Mouse (Mus musculus) lung, embryonic 15.5 days (tissue): ENCODE data around the gene Nfatc4. TPM values are rescaled to one million over a fixed set of nuclear protein-coding genes. Genes with fewer than 3 reads are reported as not detected.

Experiments
- ATAC-seq: fragments of 200-750 bp; cut with Nextera tagmentation; 2 replicates; pipeline ENCODE4 v1.8.0; 2017; ENCODE audit warnings: moderate number of reproducible peaks, borderline replicate concordance; ENCODE audit not compliant: low FRiP score, low TSS enrichment; ENCODE audit errors: extremely low read depth
- H3K27ac ChIP-seq: fragments of 300-500 bp; sonication (generic); 2 replicates; pipeline ENCODE4 v1.5.1; 2015; ENCODE audit warnings: moderate library complexity, mild to moderate bottlenecking, inconsistent platforms
- H3K27me3 ChIP-seq: fragments of 300-500 bp; sonication (generic); 2 replicates; pipeline ENCODE4 v1.6.1; 2015; ENCODE audit warnings: inconsistent platforms
- H3K36me3 ChIP-seq: fragments of 300-500 bp; sonication (generic); 2 replicates; pipeline ENCODE4 v1.6.1; 2015; ENCODE audit warnings: inconsistent platforms
- H3K4me1 ChIP-seq: fragments of 300-500 bp; sonication (generic); 2 replicates; pipeline ENCODE4 v1.6.1; 2015; ENCODE audit warnings: inconsistent platforms
- H3K4me2 ChIP-seq: fragments of 300-500 bp; sonication (generic); 2 replicates; pipeline ENCODE4 v1.6.1; 2015; ENCODE audit warnings: inconsistent platforms, mild to moderate bottlenecking, moderate library complexity
- H3K4me3 ChIP-seq: fragments of 300-500 bp; sonication (generic); 2 replicates; pipeline ENCODE4 v1.5.1; 2015; ENCODE audit warnings: mild to moderate bottlenecking, inconsistent platforms
- H3K9ac ChIP-seq: fragments of 300-500 bp; sonication (generic); 2 replicates; pipeline ENCODE4 v1.6.1; 2015; ENCODE audit warnings: inconsistent platforms
- H3K9me3 ChIP-seq: fragments of 300-500 bp; sonication (generic); 2 replicates; pipeline ENCODE4 v1.6.1; 2016; ENCODE audit warnings: inconsistent platforms
- WGBS: fragments of 180-500 bp; shearing (Covaris S2); methylation state at CpG from one replicate; pipeline ENCODE4 v1.1.7; 2015; 5-methylcytosine and 5-hydroxymethylcytosine counted together
- polyA plus RNA-seq: library from polyadenylated mRNA; unstranded; fragments of >200 nt; fragmentation: Nextera tagmentation; extraction: Ambion mirVana; gene quantifications from 2 replicates; pipeline ENCODE4 v1.2.1, GENCODE M21; 2015

Gene Nfatc4
- polyA plus RNA-seq, 1 experiment from 2014 or later, result 50.9 TPM

DNA sequence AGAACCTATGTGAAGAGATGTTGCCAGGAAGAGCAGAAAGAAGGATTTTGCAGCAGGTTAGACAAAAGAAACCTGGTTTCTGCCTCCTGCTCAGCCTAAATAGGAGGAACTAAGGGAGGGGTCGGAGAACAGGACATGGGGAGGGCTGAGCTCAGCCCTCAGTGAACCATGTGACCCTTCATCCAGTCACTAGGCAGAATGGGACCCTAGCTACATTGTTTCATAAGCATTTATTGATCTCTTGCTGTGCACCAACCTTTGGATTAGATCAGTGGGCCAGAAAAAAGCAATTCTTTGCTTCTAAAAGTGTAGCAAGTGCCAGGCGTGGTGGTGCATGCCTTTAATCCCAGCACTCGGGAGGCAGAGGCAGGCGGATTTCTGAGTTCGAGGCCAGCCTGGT is 15.4 kb downstream of the Nfatc4 start:
- Histone ChIP-seq H3K9ac (no peak overlapping the region), H3K27ac (no peak overlapping the region), H3K9me3 (no peaks in the 10 kb centered on the region), H3K36me3 (peaks cover 7% of the 10 kb centered on the region; the same call in 1 of the 2 replicates), H3K4me2 (no peak overlapping the region), H3K27me3 (no peaks in the 10 kb centered on the region), H3K4me1 (peaks cover 16% of the 10 kb centered on the region), H3K4me3 (no peak overlapping the region)
- no peak for ATAC-seq
- 85% methylated on average over 5 of the region's 5 CpGs for WGBS

DNA sequence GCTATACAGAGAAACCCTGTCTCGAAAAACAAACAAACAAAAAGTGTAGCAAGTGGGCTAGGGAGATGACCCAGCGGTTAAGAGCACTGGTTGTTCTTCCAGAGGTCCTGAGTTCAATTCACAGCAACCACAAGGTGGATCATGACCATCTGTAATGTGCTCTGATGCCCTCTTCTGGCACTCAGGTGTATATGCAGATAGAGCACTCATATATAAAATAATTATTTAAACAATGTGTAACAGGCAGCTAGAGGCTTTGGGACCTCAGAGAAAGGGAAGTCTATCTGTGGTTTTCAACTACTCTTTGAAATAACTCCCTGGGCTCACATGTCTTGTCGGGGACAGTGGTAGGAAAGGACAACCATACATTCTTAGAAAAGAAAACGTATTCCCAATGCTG is 15.8 kb downstream of the Nfatc4 start:
- WGBS, result 87% methylated on average over 4 of the region's 4 CpGs

DNA sequence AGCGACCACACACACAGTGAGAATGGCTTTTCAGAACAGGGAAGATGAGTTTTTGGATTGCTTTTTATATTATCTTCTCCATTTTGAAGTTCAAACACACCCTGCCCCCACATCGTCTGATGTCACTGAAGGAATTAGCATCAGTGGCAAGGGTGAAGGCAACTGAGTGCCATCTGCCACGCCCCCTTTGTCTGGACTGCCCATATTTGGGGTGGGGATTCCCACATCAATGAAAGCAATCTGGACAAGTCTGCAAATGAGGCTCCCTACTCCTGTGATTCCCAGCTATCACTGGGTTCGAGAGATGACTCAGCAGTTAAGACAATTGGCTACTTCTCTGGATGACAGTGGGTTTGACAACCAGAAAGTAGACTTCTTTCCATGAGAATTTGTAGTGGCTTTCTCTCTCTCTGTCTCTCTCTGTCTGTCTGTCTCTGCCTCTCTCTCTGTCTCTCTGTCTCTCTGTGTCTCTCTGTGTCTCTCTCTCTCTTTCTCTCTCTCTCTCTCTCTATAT is 18.0 kb downstream of the Nfatc4 start:
- no peak overlapping the region for H3K4me3 ChIP-seq
- no peak for ATAC-seq
- no peaks in the 10 kb centered on the region for H3K9me3 ChIP-seq
- no peak overlapping the region for H3K4me2 ChIP-seq
- H3K4me1 ChIP-seq, result 0 out of 2 replicates have a peak, but pooled peaks cover 3% of the 10 kb centered on the region
- 62% methylated on average over 4 of the region's 4 CpGs for WGBS
- H3K36me3 ChIP-seq, result no peaks in the 10 kb centered on the region
- H3K27ac ChIP-seq, result no peak overlapping the region
- no peak overlapping the region for H3K9ac ChIP-seq
- no peaks in the 10 kb centered on the region for H3K27me3 ChIP-seq

More for the DNA sequence above, 15.8 kb downstream of the Nfatc4 start:
- Histone ChIP-seq H3K4me2 (no peak overlapping the region), H3K4me3 (no peak overlapping the region), H3K4me1 (peaks cover 16% of the 10 kb centered on the region), H3K9ac (no peak overlapping the region), H3K9me3 (no peaks in the 10 kb centered on the region), H3K27ac (no peak overlapping the region), H3K27me3 (no peaks in the 10 kb centered on the region), H3K36me3 (peaks cover 3% of the 10 kb centered on the region; the same call in 1 of the 2 replicates)
- no peak for ATAC-seq

DNA sequence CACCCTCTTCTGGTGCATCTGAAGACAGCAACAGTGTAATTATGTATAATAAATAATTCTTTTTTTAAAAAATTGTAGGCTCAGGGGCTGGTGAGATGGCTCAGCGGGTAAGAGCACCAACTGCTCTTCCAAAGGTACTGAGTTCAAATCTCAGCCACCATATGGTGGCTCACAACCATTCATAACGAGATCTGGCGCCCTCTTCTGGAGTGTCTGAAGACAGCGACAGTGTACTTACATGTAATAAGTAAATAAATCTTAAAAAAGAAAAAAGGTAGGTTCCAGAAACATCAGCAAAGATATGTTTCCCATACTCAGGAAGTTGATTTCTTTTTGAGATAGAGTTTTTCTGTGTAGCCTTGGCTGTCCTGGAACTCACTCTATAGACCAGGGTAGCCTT is 19.9 kb downstream of the Nfatc4 start:
- ATAC-seq, result no peak

DNA sequence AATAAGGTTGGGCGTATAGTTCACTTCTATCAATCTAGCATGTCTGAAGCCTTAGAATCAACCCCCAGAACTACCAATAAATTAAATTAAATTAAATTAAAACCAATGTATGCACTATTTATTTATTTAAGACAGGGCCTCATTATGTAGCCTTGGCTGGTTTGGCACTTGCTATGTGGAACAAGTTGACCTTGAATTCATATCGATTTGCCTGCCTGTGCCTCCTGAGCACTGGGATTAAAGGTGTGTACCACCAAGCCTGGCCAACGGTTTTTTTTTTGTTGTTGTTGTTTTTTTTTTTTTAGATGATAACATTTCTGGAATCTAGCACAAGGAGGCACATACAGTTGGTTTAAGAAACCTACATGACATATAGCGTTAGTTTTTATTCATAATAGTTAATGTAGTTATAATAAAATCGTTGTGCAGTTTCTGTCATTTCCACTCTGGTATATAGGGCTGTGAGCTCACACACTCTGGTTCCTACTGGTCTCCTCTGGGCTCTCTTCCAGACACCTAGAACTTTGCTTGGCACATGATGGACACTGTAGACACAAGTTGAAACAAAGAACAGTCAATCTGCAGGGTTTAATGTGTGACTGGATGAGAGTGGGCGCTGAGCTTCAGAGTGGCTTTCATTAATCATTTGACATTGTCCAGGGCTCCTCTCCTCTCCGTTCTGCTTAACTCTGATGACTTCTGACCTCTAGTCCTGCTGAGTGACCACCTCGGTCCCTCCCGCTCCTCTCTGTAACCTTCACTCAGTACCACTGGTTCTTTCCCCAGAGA is 22.8 kb downstream of the Nfatc4 start:
- WGBS, result 62% methylated on average over 9 of the region's 9 CpGs
- Histone ChIP-seq H3K27me3 (no peaks in the 10 kb centered on the region), H3K27ac (no peak overlapping the region), H3K9me3 (no peaks in the 10 kb centered on the region), H3K4me2 (no peak overlapping the region), H3K4me3 (no peak overlapping the region), H3K36me3 (no peaks in the 10 kb centered on the region), H3K9ac (no peak overlapping the region), H3K4me1 (no peaks in the 10 kb centered on the region)
- no peak for ATAC-seq

More for the DNA sequence above, 19.9 kb downstream of the Nfatc4 start:
- Histone ChIP-seq H3K4me1 (no peaks in the 10 kb centered on the region), H3K36me3 (no peaks in the 10 kb centered on the region), H3K4me3 (no peak overlapping the region), H3K4me2 (no peak overlapping the region), H3K27ac (no peak overlapping the region), H3K27me3 (no peaks in the 10 kb centered on the region), H3K9ac (no peak overlapping the region), H3K9me3 (no peaks in the 10 kb centered on the region)
- WGBS, result 67% methylated on average over 4 of the region's 4 CpGs

DNA sequence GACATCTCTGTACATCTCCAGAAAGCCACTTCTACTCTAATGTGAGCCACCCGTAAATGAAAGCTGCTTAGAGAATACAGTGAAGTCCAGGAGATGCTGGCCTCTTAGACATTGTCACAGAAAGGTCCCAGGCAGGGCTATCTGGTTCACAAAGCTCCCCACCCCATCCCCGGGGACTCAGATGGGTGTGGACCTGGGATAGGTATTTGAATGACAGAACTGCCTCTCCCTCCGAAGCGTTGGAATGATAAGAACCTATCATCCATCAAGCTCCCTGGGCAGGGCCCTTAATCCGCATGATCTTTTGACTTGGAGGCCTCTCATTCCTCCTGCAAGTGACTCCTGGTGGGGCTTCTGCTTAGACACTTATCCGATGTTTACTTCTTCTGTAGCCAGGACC is 27.9 kb downstream of the Nfatc4 start:
- Histone ChIP-seq H3K27me3 (no peaks in the 10 kb centered on the region), H3K4me2 (no peak overlapping the region), H3K36me3 (no peaks in the 10 kb centered on the region), H3K4me3 (no peak overlapping the region), H3K9ac (no peak overlapping the region), H3K4me1 (peaks cover 21% of the 10 kb centered on the region), H3K9me3 (no peaks in the 10 kb centered on the region), H3K27ac (no peak overlapping the region)
- no peak for ATAC-seq
- 37% methylated on average over 6 of the region's 6 CpGs for WGBS

DNA sequence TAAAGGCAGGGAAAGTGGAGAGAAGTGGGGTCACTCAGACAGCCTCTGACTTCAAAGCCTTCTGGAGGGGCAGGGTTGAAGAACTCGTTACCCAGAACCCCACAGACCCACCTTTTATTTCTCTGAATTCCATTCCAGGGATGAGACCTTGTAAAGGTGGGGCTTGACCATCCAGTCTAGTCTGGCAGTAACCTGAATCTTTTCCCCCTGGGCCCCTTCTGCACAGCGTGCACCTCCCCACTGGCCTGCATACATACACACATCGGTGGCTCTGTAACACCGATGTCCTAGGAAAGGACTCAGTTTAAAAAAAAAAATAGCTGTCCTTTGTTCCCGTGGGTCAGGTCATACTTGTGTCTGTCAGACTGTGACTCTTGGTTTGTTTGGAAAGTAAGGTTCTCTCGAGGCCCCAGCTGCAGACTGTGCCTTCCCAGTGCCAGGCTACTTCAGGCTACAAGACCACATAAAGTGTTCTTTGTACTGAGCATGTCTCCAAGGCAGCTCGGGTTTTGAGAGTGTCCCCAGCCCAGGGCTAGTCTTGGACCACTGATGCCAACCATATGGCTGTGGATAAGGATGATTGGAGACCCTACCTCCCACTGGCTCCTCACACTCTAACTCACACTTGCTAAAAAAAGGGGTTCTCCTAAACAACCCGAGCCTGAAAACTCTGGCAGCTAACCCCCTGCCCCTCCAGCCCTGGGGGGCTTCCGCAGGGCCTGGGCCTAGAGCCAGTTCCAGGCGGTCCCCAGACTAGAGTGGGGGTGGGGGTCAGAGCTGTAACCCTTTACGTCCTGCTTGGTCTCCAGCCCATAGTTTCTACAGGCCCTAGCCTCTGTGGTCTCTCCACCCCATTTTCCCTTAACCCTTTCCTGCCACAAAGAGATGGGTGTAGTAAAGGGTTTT is 30.0 kb downstream of the Nfatc4 start:
- WGBS, result 4% methylated on average over 11 of the region's 11 CpGs
- Histone ChIP-seq H3K9ac (peak overlapping the region; percentile 75; the same call in 1 of the 2 replicates), H3K4me2 (peak overlapping the region; percentile 77), H3K36me3 (no peaks in the 10 kb centered on the region), H3K27ac (peak overlapping the region; percentile 97), H3K4me3 (peak overlapping the region; percentile 74), H3K9me3 (no peaks in the 10 kb centered on the region), H3K4me1 (peaks cover 40% of the 10 kb centered on the region), H3K27me3 (no peaks in the 10 kb centered on the region)
- ATAC-seq, result peak; percentile 82

DNA sequence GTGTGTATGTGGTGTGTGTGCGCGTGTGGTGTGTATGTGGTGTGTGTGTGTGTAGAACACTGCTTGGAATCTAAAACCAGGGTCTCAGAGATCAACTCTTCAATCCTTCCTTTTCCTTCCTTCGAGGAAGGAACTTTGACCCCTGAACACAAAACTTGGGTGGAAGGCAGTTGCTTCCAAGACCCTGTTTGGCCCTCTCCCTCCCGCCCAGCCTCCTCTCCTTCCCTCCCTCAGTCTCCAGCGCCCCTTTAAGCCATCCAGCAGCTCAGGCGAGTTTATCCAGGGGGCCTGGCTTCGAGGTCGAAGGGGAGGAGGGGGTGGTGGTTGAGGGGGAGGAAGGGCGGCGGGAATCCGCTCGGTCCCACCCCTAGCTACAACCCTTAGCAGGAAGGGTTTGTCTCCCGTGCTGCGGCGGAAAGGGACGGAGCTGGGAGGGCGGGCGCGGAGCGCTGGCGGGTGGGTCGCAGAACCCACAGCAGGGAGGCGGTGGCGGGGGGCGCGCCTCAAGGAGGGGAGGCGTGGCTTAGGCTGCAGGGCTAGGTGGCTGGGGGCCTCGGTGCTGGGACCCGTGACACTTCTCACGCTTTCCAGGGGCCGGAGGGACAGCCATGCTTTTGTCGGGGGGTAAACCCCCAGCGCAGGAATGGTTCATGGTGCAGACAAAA is 30.8 kb downstream of the Nfatc4 start, which contains the start of gene Nynrin:
Gene Nynrin, plus strand, starts transcription at position 390 of the 665 bp plus-strand sequence.
- Histone ChIP-seq H3K36me3 (no peaks in the 10 kb centered on the region; the same call in 1 of the 2 replicates), H3K4me3 (peak within 1 kb of the TSS; percentile 74), H3K9me3 (no peaks in the 10 kb centered on the region), H3K4me1 (peaks cover 48% of the 10 kb centered on the region), H3K4me2 (peak within 1 kb of the TSS; percentile 77), H3K27me3 (no peaks in the 10 kb centered on the region), H3K9ac (peak within 1 kb of the TSS; percentile 75), H3K27ac (peak within 1 kb of the TSS; percentile 97)
- 2% methylated on average over 32 of the region's 33 CpGs for WGBS
- peak; percentile 90 for ATAC-seq

DNA sequence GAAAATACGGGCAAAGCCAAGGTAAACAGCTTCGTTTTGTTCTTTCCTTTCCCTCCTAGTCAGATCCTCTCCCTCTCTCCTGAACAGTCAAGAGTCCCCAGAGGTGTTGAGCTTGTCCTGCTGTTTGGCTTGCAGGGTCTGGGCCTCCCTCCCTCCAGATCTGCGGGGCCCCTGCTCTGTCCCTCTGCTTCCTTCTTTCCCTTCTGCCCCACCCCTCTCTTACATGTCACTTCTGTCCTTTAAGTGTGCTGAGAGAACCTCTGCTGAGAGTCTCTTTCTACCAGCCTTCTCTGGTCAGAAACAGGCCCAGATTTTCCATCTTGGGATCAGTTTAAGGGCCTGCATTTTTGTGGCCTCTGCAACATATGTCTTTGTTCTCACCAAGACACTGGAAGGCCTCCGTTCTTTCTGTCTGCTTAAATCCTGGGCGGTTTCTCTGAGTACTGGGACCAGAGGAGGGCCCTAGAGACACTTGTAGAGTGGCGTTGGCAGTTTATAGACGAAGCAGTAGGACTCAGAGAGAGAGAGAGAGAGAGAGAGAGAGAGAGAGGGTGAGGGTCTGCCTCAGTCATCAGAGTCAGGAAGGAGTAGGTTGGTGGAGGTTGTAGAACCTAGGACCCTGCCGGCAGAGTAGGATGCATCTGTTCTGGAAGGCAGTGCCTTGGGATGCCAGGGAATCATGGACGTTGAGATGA is 31.6 kb downstream of the Nfatc4 start:
- Histone ChIP-seq H3K9me3 (no peaks in the 10 kb centered on the region), H3K4me3 (peak overlapping the region; percentile 74), H3K9ac (peak overlapping the region; percentile 75), H3K4me1 (peaks cover 56% of the 10 kb centered on the region), H3K36me3 (peaks cover 5% of the 10 kb centered on the region; the same call in 1 of the 2 replicates), H3K4me2 (peak overlapping the region; percentile 77), H3K27ac (peak overlapping the region; percentile 97), H3K27me3 (no peaks in the 10 kb centered on the region)
- ATAC-seq, result peak; percentile 25; the same call in 1 of the 2 replicates
- 0% methylated on average over 9 of the region's 9 CpGs for WGBS

DNA sequence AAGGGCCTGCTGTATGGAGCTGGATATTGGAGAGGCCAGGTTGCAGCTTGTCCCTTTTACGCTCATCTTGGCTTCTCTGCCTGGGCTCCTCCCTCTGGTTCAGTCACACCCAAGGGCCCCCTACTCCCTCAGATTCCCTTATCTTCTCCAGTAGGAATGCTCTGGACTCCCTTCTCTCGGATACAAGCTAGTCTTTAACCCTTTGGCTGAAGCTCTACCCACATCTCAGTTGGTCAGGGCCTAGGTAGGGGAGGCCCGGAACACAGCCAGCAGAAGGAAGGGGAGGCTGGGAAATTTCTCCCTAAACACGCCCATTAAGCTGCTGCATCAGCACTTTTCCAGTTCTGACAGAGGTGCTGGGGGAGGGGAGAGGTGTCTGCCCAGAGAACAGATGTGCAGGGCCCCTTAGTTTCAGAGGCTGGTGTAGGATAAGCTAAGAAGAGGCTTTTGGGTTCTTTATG is 32.2 kb downstream of the Nfatc4 start:
- WGBS, result 0% methylated on average over 4 of the region's 4 CpGs
- Histone ChIP-seq H3K9me3 (no peaks in the 10 kb centered on the region), H3K4me3 (peak overlapping the region; percentile 74), H3K4me1 (peaks cover 59% of the 10 kb centered on the region), H3K9ac (peak overlapping the region; percentile 75), H3K36me3 (peaks cover 5% of the 10 kb centered on the region; the same call in 1 of the 2 replicates), H3K27me3 (no peaks in the 10 kb centered on the region), H3K4me2 (peak overlapping the region; percentile 77), H3K27ac (peak overlapping the region; percentile 97)
- ATAC-seq, result peak; percentile 4
